Mouse (Mus musculus) forebrain, embryonic 14.5 days (tissue): ENCODE results near the gene Tmprss4. TPM values are rescaled to one million over a fixed set of nuclear protein-coding genes. Genes with fewer than 3 reads are reported as not detected.

Experiments used
- ATAC-seq: fragments of 200-750 bp; cut with Nextera tagmentation; 2 replicates; pipeline ENCODE4 v1.8.0; 2017; ENCODE audit warnings: mild to moderate bottlenecking, moderate library complexity
- DNase-seq: peaks from one replicate; pipeline ENCODE4 v3.0.0-alpha.2; 2015; ENCODE audit warnings: low spot score
- H3K27ac ChIP-seq: fragments of 300-500 bp; sonication (generic); 2 replicates; pipeline ENCODE4 v1.5.1; 2014; ENCODE audit warnings: low read depth, mild to moderate bottlenecking, control low read depth, low read length, moderate library complexity
- H3K27me3 ChIP-seq: fragments of 300-500 bp; sonication (generic); replicated peaks from 2 replicates; pipeline ENCODE4 v1.6.1; 2014; ENCODE audit warnings: low read length, control low read depth, mixed read lengths; ENCODE audit not compliant: control insufficient read depth, insufficient read depth
- H3K36me3 ChIP-seq: fragments of 300-500 bp; sonication (generic); 2 replicates; pipeline ENCODE4 v1.6.1; 2014; ENCODE audit warnings: low read length, control low read depth; ENCODE audit not compliant: control insufficient read depth, insufficient read depth
- H3K4me1 ChIP-seq: fragments of 300-500 bp; sonication (generic); 2 replicates; pipeline ENCODE4 v1.6.1; 2014; ENCODE audit warnings: antibody characterized with exemption, low read length, control low read depth; ENCODE audit not compliant: control insufficient read depth, insufficient read depth
- H3K4me2 ChIP-seq: fragments of 300-500 bp; sonication (generic); 2 replicates; pipeline ENCODE4 v1.6.1; 2014; ENCODE audit warnings: mild to moderate bottlenecking, control low read depth, low read length
- H3K4me3 ChIP-seq: fragments of 300-500 bp; sonication (generic); 2 replicates; pipeline ENCODE4 v1.5.1; 2014; ENCODE audit warnings: low read depth, low read length, control low read depth
- H3K9ac ChIP-seq: fragments of 300-500 bp; sonication (generic); 2 replicates; pipeline ENCODE4 v1.6.1; 2014; ENCODE audit warnings: mild to moderate bottlenecking, low read length, control low read depth, moderate library complexity
- H3K9me3 ChIP-seq: fragments of 300-500 bp; sonication (generic); replicated peaks from 2 replicates; pipeline ENCODE4 v1.6.1; 2016; ENCODE audit warnings: low read length, control low read depth, mixed read lengths; ENCODE audit not compliant: control insufficient read depth
- WGBS: fragments of 180-500 bp; shearing (Covaris S2); extraction: QIAGEN DNeasy Blood & Tissue Kit; methylation state at CpG from one replicate; pipeline ENCODE4 v1.1.7; 2014; 5-methylcytosine and 5-hydroxymethylcytosine counted together
- polyA plus RNA-seq: library from polyadenylated mRNA; unstranded; fragments of >200 nt; fragmentation: Nextera tagmentation; extraction: Ambion mirVana; gene quantifications from 2 replicates; pipeline ENCODE4 v1.2.1, GENCODE M21; 2014

Tmprss4 gene
- polyA plus RNA-seq, 1 experiment from 2014 or later, result not detected

GRCm38 (mm10) chr9:45153361-45153760, 50.5 kb downstream of the Tmprss4 start:
- Histone ChIP-seq H3K36me3 (no peaks in the 10 kb centered on the region), H3K9me3 (no peaks in the 10 kb centered on the region), H3K9ac (no peak overlapping the region), H3K4me2 (no peak overlapping the region), H3K27ac (no peak overlapping the region), H3K4me1 (no peaks in the 10 kb centered on the region), H3K4me3 (no peak overlapping the region), H3K27me3 (0 out of 2 replicates have a peak, but pooled peaks cover 4% of the 10 kb centered on the region)
- ATAC-seq (no peak), DNase-seq (no peak)
- WGBS, result 74% methylated on average over 7 of the region's 7 CpGs

GRCm38 (mm10) chr9:45150933-45151332, 53.0 kb downstream of the Tmprss4 start:
- no peak overlapping the region for H3K27ac ChIP-seq
- no peak overlapping the region for H3K4me2 ChIP-seq
- peaks cover 2% of the 10 kb centered on the region; the same call in 1 of the 2 replicates for H3K4me1 ChIP-seq
- H3K4me3 ChIP-seq, result no peak overlapping the region
- H3K36me3 ChIP-seq, result no peaks in the 10 kb centered on the region
- peaks cover 13% of the 10 kb centered on the region for H3K27me3 ChIP-seq
- DNase-seq (no peak), ATAC-seq (no peak)
- H3K9ac ChIP-seq, result no peak overlapping the region
- no peaks in the 10 kb centered on the region for H3K9me3 ChIP-seq
- WGBS, result 30% methylated on average over 1 of the region's 1 CpGs

GRCm38 (mm10) chr9:45146267-45146597, 57.7 kb downstream of the Tmprss4 start:
- Histone ChIP-seq H3K9me3 (no peaks in the 10 kb centered on the region), H3K27me3 (peaks cover 35% of the 10 kb centered on the region), H3K36me3 (no peaks in the 10 kb centered on the region), H3K9ac (peak overlapping the region; percentile 35), H3K4me1 (peaks cover 5% of the 10 kb centered on the region; the same call in 1 of the 2 replicates), H3K4me3 (peak overlapping the region; percentile 22), H3K27ac (no peak overlapping the region), H3K4me2 (peak overlapping the region; percentile 57)
- DNase-seq, result peak; percentile 76
- under 1% methylated on average over 5 of the region's 5 CpGs for WGBS
- ATAC-seq, result no peak; the same call in 1 of the 2 replicates

GRCm38 (mm10) chr9:45145533-45146266, 58.2 kb downstream of the Tmprss4 start:
- Histone ChIP-seq H3K27me3 (peaks cover 36% of the 10 kb centered on the region), H3K9ac (peak overlapping the region; percentile 35), H3K27ac (no peak overlapping the region), H3K36me3 (no peaks in the 10 kb centered on the region), H3K4me1 (peaks cover 5% of the 10 kb centered on the region; the same call in 1 of the 2 replicates), H3K4me3 (peak overlapping the region; percentile 22), H3K4me2 (peak overlapping the region; percentile 57), H3K9me3 (no peaks in the 10 kb centered on the region)
- DNase-seq (peak; percentile 3), ATAC-seq (0 out of 2 replicates have a peak, but pooled peaks have one; percentile 20)
- 2% methylated on average over 27 of the region's 27 CpGs for WGBS

GRCm38 (mm10) chr9:45142686-45143085, 61.2 kb downstream of the Tmprss4 start:
- Histone ChIP-seq H3K4me2 (no peak overlapping the region), H3K9ac (no peak overlapping the region), H3K27me3 (peaks cover 55% of the 10 kb centered on the region), H3K9me3 (no peaks in the 10 kb centered on the region), H3K4me3 (no peak overlapping the region), H3K36me3 (no peaks in the 10 kb centered on the region), H3K27ac (no peak overlapping the region), H3K4me1 (peaks cover 5% of the 10 kb centered on the region; the same call in 1 of the 2 replicates)
- ATAC-seq, result no peak
- WGBS, result 52% methylated on average over 3 of the region's 3 CpGs
- DNase-seq, result no peak

- DNase-seq (peak; percentile 52), ATAC-seq (no peak)
- Histone ChIP-seq H3K4me2 (no peak overlapping the region), H3K4me3 (no peak overlapping the region), H3K9ac (no peak overlapping the region), H3K27me3 (peaks cover 62% of the 10 kb centered on the region), H3K27ac (no peak overlapping the region), H3K4me1 (peaks cover 3% of the 10 kb centered on the region; the same call in 1 of the 2 replicates), H3K9me3 (no peaks in the 10 kb centered on the region), H3K36me3 (no peaks in the 10 kb centered on the region)
- 9% methylated on average over 7 of the region's 7 CpGs for WGBS
These were observed 62.9 kb downstream of the Tmprss4 start for GRCm38 (mm10) chr9:45140945-45141344.

GRCm38 (mm10) chr9:45139082-45139481, 64.8 kb downstream of the Tmprss4 start:
- Histone ChIP-seq H3K27ac (no peak overlapping the region), H3K9me3 (no peaks in the 10 kb centered on the region), H3K4me1 (no peaks in the 10 kb centered on the region), H3K36me3 (no peaks in the 10 kb centered on the region), H3K4me3 (peak overlapping the region; percentile 44), H3K4me2 (peak overlapping the region; percentile 89), H3K9ac (peak overlapping the region; percentile 62), H3K27me3 (peaks cover 55% of the 10 kb centered on the region)
- no peak for DNase-seq
- ATAC-seq, result no peak
- WGBS, result 9% methylated on average over 7 of the region's 7 CpGs

GRCm38 (mm10) chr9:45138191-45139032, 65.5 kb downstream of the Tmprss4 start, which contains the start of gene Scn4b:
Gene Scn4b, plus strand, starts transcription at chr9:45138395.
- Histone ChIP-seq H3K9ac (peak within 1 kb of the TSS; percentile 62), H3K9me3 (no peaks in the 10 kb centered on the region), H3K4me3 (peak within 1 kb of the TSS; percentile 44), H3K27ac (no peak within 1 kb of the TSS), H3K36me3 (no peaks in the 10 kb centered on the region), H3K27me3 (peaks cover 51% of the 10 kb centered on the region), H3K4me2 (peak within 1 kb of the TSS; percentile 89), H3K4me1 (no peaks in the 10 kb centered on the region)
- peak; percentile 66 for DNase-seq
- under 1% methylated on average over 66 of the region's 76 CpGs for WGBS
- peak; percentile 69 for ATAC-seq
